Mouse (Mus musculus): ENCODE measurements around the gene Paics. TPM values are rescaled to one million over a fixed set of nuclear protein-coding genes. Genes with fewer than 3 reads are reported as not detected.

The Paics gene
- polyA plus RNA-seq, 1 experiment from 2014 or later, result 346 TPM

Other genes with a start within 250 kb of the Paics start
- 20.5 and 22.5 TPM in 2 replicates for gene Aasdh, start 45.8 kb upstream of the Paics start, polyA plus RNA-seq (2016; fragmentation: Nextera tagmentation; extraction: Ambion mirVana)
- gene Ppat, start 271 bp downstream of the Paics start, polyA plus RNA-seq (2016; fragmentation: Nextera tagmentation; extraction: Ambion mirVana), result 31.8 and 32.6 TPM in 2 replicates
- gene Srp72, start 23.4 kb downstream of the Paics start, polyA plus RNA-seq (2016; fragmentation: Nextera tagmentation; extraction: Ambion mirVana), result 63.5 and 64.3 TPM in 2 replicates
- not detected in 2 replicates for gene Arl9, start 52.7 kb downstream of the Paics start, polyA plus RNA-seq (2016; fragmentation: Nextera tagmentation; extraction: Ambion mirVana)
- 0.33 and 0.42 TPM in 2 replicates for gene Thegl, start 64.7 kb downstream of the Paics start, polyA plus RNA-seq (2016; fragmentation: Nextera tagmentation; extraction: Ambion mirVana)
- gene Hopx, start 163.8 kb downstream of the Paics start, polyA plus RNA-seq (2016; fragmentation: Nextera tagmentation; extraction: Ambion mirVana), result 1.0 and 1.1 TPM in 2 replicates